10 mouse cellular contexts compared by ENCODE assay signal in genomic region chr3:60080572-60080971, GRCm38 (mm10). TPM values are rescaled to one million over a fixed set of nuclear protein-coding genes. Genes with fewer than 3 reads are reported as not detected.
DNase-seq lines count a peak whose midpoint lies in the region; ATAC-seq lines count a peak whose summit lies in the region.
"Had no signal": no experiment of that assay in that cellular context is flagged by ENCODE, and none has a peak within 500 bp of the region (broad histone marks: within the 10 kb centered on the region; RNA-seq: fewer than 3 reads in every experiment).

No protein-coding gene starts in this region.

- ATAC-seq in intestine, embryonic 16.5 days, result 0 out of 2 replicates have a peak, but pooled peaks have one; percentile 37
- no peak for ATAC-seq in intestine, embryonic 15.5 days
- ATAC-seq in erythroid progenitor cell, adult 5-6 weeks (replicated peaks; ENCODE audit: low FRiP score, poor library complexity, severe bottlenecking), result 0 out of 2 replicates have a peak, but pooled peaks have one; percentile 19

- H3K4me2 ChIP-seq in intestine, embryonic 16.5 days (ENCODE audit: low read depth, low read length), result no peak overlapping the region
- H3K4me2 ChIP-seq in intestine, embryonic 15.5 days (replicated peaks), result no peak overlapping the region
- H3K4me2 ChIP-seq: embryonic facial prominence, embryonic 12.5 days had no signal

- no peaks in the 10 kb centered on the region for H3K9me3 ChIP-seq in intestine, embryonic 16.5 days (ENCODE audit: control insufficient read depth, low read length)
- H3K9me3 ChIP-seq in intestine, embryonic 15.5 days, result no peaks in the 10 kb centered on the region
- H3K9me3 ChIP-seq: embryonic facial prominence, embryonic 12.5 days had no signal

- peaks cover 3% of the 10 kb centered on the region; the same call in 1 of the 2 replicates for H3K4me1 ChIP-seq in intestine, embryonic 16.5 days (ENCODE audit: control insufficient read depth, insufficient read depth, low read length)
- no peaks in the 10 kb centered on the region for H3K4me1 ChIP-seq in intestine, embryonic 15.5 days (replicated peaks)
- H3K4me1 ChIP-seq: embryonic facial prominence, embryonic 12.5 days had no signal

- H3K4me3 ChIP-seq in intestine, embryonic 16.5 days (ENCODE audit: low read length), result no peak overlapping the region
- no peak overlapping the region for H3K4me3 ChIP-seq in intestine, embryonic 15.5 days (replicated peaks)
- H3K4me3 ChIP-seq: embryonic facial prominence, embryonic 12.5 days had no signal

- H3K27me3 ChIP-seq in intestine, embryonic 16.5 days (replicated peaks; ENCODE audit: control insufficient read depth, insufficient read depth, low read length), result no peaks in the 10 kb centered on the region
- no peaks in the 10 kb centered on the region for H3K27me3 ChIP-seq in intestine, embryonic 15.5 days (replicated peaks)
- H3K27me3 ChIP-seq: embryonic facial prominence, embryonic 12.5 days had no signal

- H3K36me3 ChIP-seq in intestine, embryonic 16.5 days (ENCODE audit: control insufficient read depth, insufficient read depth, low read length), result no peaks in the 10 kb centered on the region
- no peaks in the 10 kb centered on the region for H3K36me3 ChIP-seq in intestine, embryonic 15.5 days
- H3K36me3 ChIP-seq: embryonic facial prominence, embryonic 12.5 days had no signal

- H3K27ac ChIP-seq in intestine, embryonic 16.5 days (ENCODE audit: low read length), result no peak overlapping the region
- no peak overlapping the region for H3K27ac ChIP-seq in intestine, embryonic 15.5 days
- H3K27ac ChIP-seq: embryonic facial prominence, embryonic 12.5 days had no signal

- no peak overlapping the region for H3K9ac ChIP-seq in intestine, embryonic 16.5 days (ENCODE audit: low read depth, low read length)
- H3K9ac ChIP-seq in intestine, embryonic 15.5 days, result no peak overlapping the region
- H3K9ac ChIP-seq: embryonic facial prominence, embryonic 12.5 days had no signal

- WGBS in intestine, embryonic 16.5 days, result 52% methylated on average over 4 of the region's 4 CpGs
- WGBS in intestine, embryonic 15.5 days, result 55% methylated on average over 4 of the region's 4 CpGs

- peak; percentile 64 to 73 for DNase-seq in B cell, adult 2 months
- DNase-seq in lung, postnatal 36 days, result peak; percentile 42
- no peak for DNase-seq in adipocyte (ENCODE audit: low spot score)
- no peak for DNase-seq in cerebellum, adult 9-10 months
- DNase-seq in neural tube, embryonic 10.5 days (ENCODE audit: extremely low spot score, low spot score), result no peak

RNA-seq across cellular contexts. Expression of gene Sucnr1, which starts 1.1 kb away (rescaled TPM):
- polyA plus RNA-seq in intestine, embryonic 16.5 days (2015; fragmentation: Nextera tagmentation; extraction: Ambion mirVana), result 0.47 and 0.70 TPM in 2 replicates
- 0.58 and 0.64 TPM in 2 replicates for polyA plus RNA-seq in intestine, embryonic 15.5 days (2015; fragmentation: Nextera tagmentation; extraction: Ambion mirVana)
- total RNA-seq in erythroid progenitor cell, adult 5-6 weeks (2015; ENCODE audit: low replicate concordance), result not detected in 2 replicates
- not detected in 2 replicates for total RNA-seq in erythroid progenitor cell, adult 5-6 weeks (2017; ENCODE audit: low replicate concordance)
- total RNA-seq: midbrain, postnatal 0 days had no signal
- polyA plus RNA-seq: embryonic facial prominence, embryonic 12.5 days; midbrain, postnatal 0 days had no signal

RNA-seq across cellular contexts. Expression of gene Aadac, which starts 55.1 kb away (rescaled TPM):
- 290 and 332 TPM in 2 replicates for polyA plus RNA-seq in intestine, embryonic 16.5 days (2015; fragmentation: Nextera tagmentation; extraction: Ambion mirVana)
- polyA plus RNA-seq in intestine, embryonic 15.5 days (2015; fragmentation: Nextera tagmentation; extraction: Ambion mirVana), result 152 and 158 TPM in 2 replicates
- total RNA-seq in erythroid progenitor cell, adult 5-6 weeks (2015; ENCODE audit: low replicate concordance), result not detected in 2 replicates
- total RNA-seq in erythroid progenitor cell, adult 5-6 weeks (2017; ENCODE audit: low replicate concordance), result not detected in 2 replicates
- total RNA-seq: midbrain, postnatal 0 days had no signal
- polyA plus RNA-seq: midbrain, postnatal 0 days had no signal

Comparison
In these comparisons a context has a peak if more than half of its experiments do, and no peak if none do; other contexts are left out.
1. DNase-seq: peak in B cell, adult 2 months (2 of 2) and lung, postnatal 36 days (single experiment); none in adipocyte (single experiment), cerebellum, adult 9-10 months (single experiment) and neural tube, embryonic 10.5 days (single experiment).